Mouse (Mus musculus) heart, adult 2 months (tissue): Measurements from ENCODE around the gene Nsrp1. TPM values are rescaled to one million over a fixed set of nuclear protein-coding genes. Genes with fewer than 3 reads are reported as not detected.

ENCODE experiments used
- DNase-seq, 2 experiments: peaks; one replicate each; pipeline ENCODE4 v3.0.0; 2021
- H3K27ac ChIP-seq: fragments of 200-600 bp; 2 replicates; pipeline ENCODE4 v1.8.1; 2022
- H3K27me3 ChIP-seq: fragments of 200-500 bp; 2 replicates; pipeline ENCODE4 v1.6.1; 2012; ENCODE audit warnings: mild to moderate bottlenecking, low read length, inconsistent platforms, mixed read lengths; ENCODE audit not compliant: control insufficient read depth, insufficient read depth
- H3K36me3 ChIP-seq: fragments of 200-500 bp; 2 replicates; pipeline ENCODE4 v1.6.1; 2012; ENCODE audit warnings: low read length, inconsistent platforms; ENCODE audit not compliant: control insufficient read depth, insufficient read depth
- H3K4me1 ChIP-seq: fragments of 200-500 bp; 2 replicates; pipeline ENCODE4 v1.6.1; 2011; ENCODE audit warnings: low read length; ENCODE audit not compliant: control insufficient read depth, insufficient read depth
- H3K4me3 ChIP-seq: fragments of 200-600 bp; 2 replicates; pipeline ENCODE4 v1.8.1; 2022
- H3K79me2 ChIP-seq: fragments of 200-500 bp; replicated peaks from 2 replicates; pipeline ENCODE4 v1.6.1; 2012; ENCODE audit warnings: mild to moderate bottlenecking, inconsistent platforms, low read length, moderate library complexity, mixed read lengths; ENCODE audit not compliant: control insufficient read depth, insufficient read depth
- H3K9ac ChIP-seq: fragments of 200-500 bp; 2 replicates; pipeline ENCODE4 v1.6.1; 2012; ENCODE audit warnings: low read depth, mild to moderate bottlenecking, control low read depth, inconsistent platforms, low read length, mixed read lengths
- CTCF ChIP-seq: fragments of 200-600 bp; IDR thresholded peaks from 2 replicates; pipeline ENCODE4 v1.8.1; 2022; ENCODE audit warnings: antibody characterized with exemption, mild to moderate bottlenecking, moderate library complexity
- EP300 ChIP-seq: fragments of 200-500 bp; IDR thresholded peaks from 2 replicates; pipeline ENCODE4 v1.6.1; 2011; ENCODE audit warnings: low read depth, low read length, control low read depth; ENCODE audit not compliant: insufficient read depth
- POLR2A ChIP-seq: fragments of 200-500 bp; IDR thresholded peaks from 2 replicates; pipeline ENCODE4 v1.6.1; 2011; ENCODE audit warnings: mild to moderate bottlenecking, low read depth, low read length, control low read depth; ENCODE audit not compliant: insufficient read depth
- WGBS: fragments of 180-500 bp; shearing (Covaris S2); methylation state at CpG from one replicate; pipeline ENCODE4 v1.1.7; 2018; 5-methylcytosine and 5-hydroxymethylcytosine counted together
- intact Hi-C: fragments of 180-260 bp; cut with DNase I; formaldehyde crosslinking; loops from one replicate; pipeline ENCODE4 v1.15.1; 2025
- polyA plus RNA-seq: library from polyadenylated mRNA; depleted of rRNA; stranded (reverse); fragments of >200 nt; gene quantifications from 2 replicates; pipeline ENCODE4 v1.2.3, GENCODE M21; 2012
- total RNA-seq, 2 experiments: library from RNA; stranded (reverse); gene quantifications; 2 replicates each; pipeline ENCODE4 v1.2.3; 2021

Gene Nsrp1
- total and polyA plus RNA-seq, 3 experiments = 1.1 to 11.8 (median 7.1) TPM

- no peak for DNase-seq
- TF ChIP-seq POLR2A (no peak), CTCF (no peak), EP300 (no peak)
- WGBS = 19% methylated on average over 8 of the region's 8 CpGs
- H3K4me1 ChIP-seq = no peaks in the 10 kb centered on the region
- no peak overlapping the region for H3K4me3 ChIP-seq
- no peak overlapping the region for H3K9ac ChIP-seq
- H3K27ac ChIP-seq = no peak overlapping the region
- H3K79me2 ChIP-seq = no peaks in the 10 kb centered on the region
- no peaks in the 10 kb centered on the region for H3K36me3 ChIP-seq
- H3K27me3 ChIP-seq = no peaks in the 10 kb centered on the region; the same call in 1 of the 2 replicates
- intact Hi-C loops = no loop called here
Observed at GRCm38 (mm10) chr11:77019539-77019938, 58.7 kb downstream of the Nsrp1 start.

GRCm38 (mm10) chr11:77018046-77018445 lies 60.2 kb downstream of the Nsrp1 start:
- H3K79me2 ChIP-seq = no peaks in the 10 kb centered on the region
- no peak overlapping the region for H3K4me3 ChIP-seq
- TF ChIP-seq POLR2A (no peak), CTCF (no peak), EP300 (no peak)
- no peak for DNase-seq
- intact Hi-C loops = no loop called here
- H3K4me1 ChIP-seq = no peaks in the 10 kb centered on the region
- H3K27me3 ChIP-seq = no peaks in the 10 kb centered on the region; the same call in 1 of the 2 replicates
- 80% methylated on average over 11 of the region's 11 CpGs for WGBS
- H3K9ac ChIP-seq = no peak overlapping the region
- no peak overlapping the region for H3K27ac ChIP-seq
- no peaks in the 10 kb centered on the region for H3K36me3 ChIP-seq

DNA sequence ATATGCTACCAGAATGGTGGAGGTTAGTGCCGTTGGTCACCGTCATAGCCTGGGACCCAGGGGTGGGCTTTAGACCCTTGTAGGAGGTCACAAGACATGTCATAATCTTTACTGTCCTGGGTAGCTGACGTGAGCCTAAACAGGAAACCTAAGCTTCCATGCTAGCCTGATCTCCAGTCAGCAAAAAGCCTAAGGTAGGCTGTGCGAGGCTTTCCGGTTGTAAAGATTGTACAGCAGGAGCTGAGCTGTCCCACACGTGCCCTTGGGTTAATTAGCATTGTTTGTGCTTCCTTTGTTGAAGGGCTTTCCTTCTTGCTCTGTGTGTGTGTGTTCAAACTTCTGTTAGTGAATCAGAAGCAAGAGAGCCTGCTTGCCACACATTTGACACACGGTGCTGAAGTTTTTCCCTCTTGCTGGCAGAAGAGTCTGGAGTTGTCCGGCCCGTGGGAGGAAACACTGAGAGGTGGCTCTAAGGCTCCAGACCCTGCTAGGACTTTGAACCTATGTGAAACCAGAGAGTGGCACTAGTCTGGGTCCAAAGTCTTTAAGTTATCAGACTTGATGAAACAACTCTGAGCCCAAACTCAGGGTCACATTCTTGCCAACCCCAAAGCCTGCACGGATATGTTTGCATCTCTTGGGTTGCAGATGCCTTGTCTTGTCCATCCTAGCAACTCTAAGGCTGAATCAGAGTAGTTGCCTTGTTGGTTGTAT lies 67.3 kb downstream of the Nsrp1 start:
- H3K79me2 ChIP-seq = no peaks in the 10 kb centered on the region
- no peak for DNase-seq
- no peaks in the 10 kb centered on the region for H3K4me1 ChIP-seq
- 70% methylated on average over 10 of the region's 10 CpGs for WGBS
- no peak overlapping the region for H3K27ac ChIP-seq
- intact Hi-C loops = no loop called here
- no peaks in the 10 kb centered on the region for H3K36me3 ChIP-seq
- H3K4me3 ChIP-seq = no peak overlapping the region
- H3K27me3 ChIP-seq = no peaks in the 10 kb centered on the region; the same call in 1 of the 2 replicates
- TF ChIP-seq EP300 (no peak), CTCF (no peak), POLR2A (no peak)
- no peak overlapping the region for H3K9ac ChIP-seq

GRCm38 (mm10) chr11:77009069-77010025 lies 68.9 kb downstream of the Nsrp1 start:
- H3K79me2 ChIP-seq = no peaks in the 10 kb centered on the region
- DNase-seq = no peak
- TF ChIP-seq EP300 (no peak), CTCF (no peak), POLR2A (no peak)
- no peak overlapping the region for H3K27ac ChIP-seq
- no peak overlapping the region for H3K4me3 ChIP-seq
- intact Hi-C loops = no loop called here
- H3K9ac ChIP-seq = no peak overlapping the region
- H3K27me3 ChIP-seq = no peaks in the 10 kb centered on the region
- 60% methylated on average over 16 of the region's 16 CpGs for WGBS
- no peaks in the 10 kb centered on the region for H3K36me3 ChIP-seq
- no peaks in the 10 kb centered on the region for H3K4me1 ChIP-seq

DNA sequence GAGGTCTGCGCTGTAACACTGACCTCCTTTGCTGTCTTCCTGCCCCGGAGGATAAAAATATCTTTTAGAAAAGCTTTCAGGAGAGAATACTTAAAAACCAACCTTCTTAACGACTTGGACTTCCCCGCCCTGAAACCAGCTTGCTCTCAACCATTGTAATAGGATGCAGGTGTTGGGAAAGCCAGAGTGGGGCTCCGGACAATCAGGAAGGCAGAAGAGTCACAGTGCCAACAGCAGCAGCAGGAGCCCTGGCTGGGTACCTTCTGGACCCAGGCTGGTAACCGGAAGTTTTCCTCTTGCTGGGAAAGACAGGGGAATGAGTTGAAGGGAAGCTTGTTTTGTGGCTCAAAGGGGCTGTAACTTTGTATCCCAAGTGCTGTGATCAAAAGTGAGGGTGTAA lies 71.6 kb downstream of the Nsrp1 start:
- Histone ChIP-seq H3K9ac (no peak overlapping the region), H3K4me3 (no peak overlapping the region), H3K4me1 (no peaks in the 10 kb centered on the region), H3K27me3 (no peaks in the 10 kb centered on the region), H3K27ac (no peak overlapping the region), H3K79me2 (no peaks in the 10 kb centered on the region), H3K36me3 (no peaks in the 10 kb centered on the region)
- DNase-seq = no peak
- WGBS = 23% methylated on average over 6 of the region's 6 CpGs
- intact Hi-C loops = no loop called here
- no peak for TF ChIP-seq POLR2A
- TF ChIP-seq EP300 = no peak
- no peak for TF ChIP-seq CTCF
